Mouse (Mus musculus) cerebral cortex, adult 2 months (tissue): ENCODE measurements around the gene Cxcr5.

Experiments
- WGBS: fragments of 180-500 bp; shearing (Covaris S2); methylation state at CpG from one replicate; pipeline ENCODE4 v1.1.7; 2018; 5-methylcytosine and 5-hydroxymethylcytosine counted together

The Cxcr5 gene

DNA sequence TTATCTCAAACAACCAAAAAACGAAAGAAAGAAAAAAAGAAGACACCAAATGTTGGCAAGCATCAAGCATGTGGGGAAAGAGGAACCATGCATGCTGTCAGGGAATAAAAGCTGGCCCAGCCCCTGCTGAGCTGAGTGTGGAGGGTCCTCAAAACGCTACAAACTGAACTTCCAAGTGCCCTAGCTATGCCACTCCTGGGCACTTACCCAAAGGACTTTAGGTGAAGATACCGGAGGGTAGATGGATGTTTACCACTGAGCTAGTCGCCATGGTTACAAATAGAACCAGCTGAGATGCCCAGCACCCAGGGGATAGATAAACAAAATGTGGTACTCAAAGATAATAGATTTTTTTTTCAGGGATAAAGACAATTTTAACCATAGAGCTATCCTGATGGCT lies at the start of gene Cxcr5:
Gene Cxcr5, minus strand, starts transcription at position 281 of the 400 bp plus-strand sequence.
- 65% methylated on average over 4 of the region's 4 CpGs for WGBS

DNA sequence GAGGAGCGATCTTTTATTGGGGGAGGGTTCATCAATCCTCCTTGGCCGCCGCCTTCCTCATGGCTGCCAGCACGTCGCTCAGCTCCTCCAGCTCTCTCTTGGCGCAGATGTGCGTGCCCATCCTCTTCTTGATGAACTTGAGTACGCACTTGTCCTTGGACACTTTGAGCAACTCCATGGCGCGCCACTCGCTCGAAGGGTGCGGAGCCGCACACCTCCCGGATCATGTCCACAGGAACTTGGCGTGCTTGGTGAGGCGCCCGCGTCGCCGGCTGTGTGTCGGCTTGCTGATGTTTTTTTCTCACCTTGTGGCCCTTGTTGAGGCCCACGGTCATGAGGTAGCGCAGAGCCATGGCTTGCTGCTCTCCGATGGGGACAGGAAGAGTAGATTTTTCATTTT lies 48.7 kb upstream of the Cxcr5 start:
- WGBS: 95% methylated on average over 25 of the region's 25 CpGs

DNA sequence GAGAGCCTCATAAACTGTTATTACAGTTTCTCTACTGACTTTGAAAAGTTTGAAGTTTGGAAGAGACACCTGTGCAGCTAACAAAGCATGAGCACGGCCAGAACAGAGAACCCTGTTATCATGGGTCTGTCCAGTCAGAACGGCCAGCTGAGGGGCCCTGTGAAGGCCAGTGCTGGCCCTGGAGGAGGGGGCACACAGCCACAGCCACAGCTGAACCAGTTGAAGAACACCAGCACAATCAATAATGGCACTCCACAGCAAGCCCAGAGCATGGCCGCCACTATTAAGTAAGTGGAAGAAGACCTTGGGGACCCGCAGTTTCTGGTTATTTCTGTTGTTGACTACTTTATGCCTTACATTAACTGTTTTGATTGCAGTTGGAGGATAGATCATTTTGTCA lies 45.6 kb upstream of the Cxcr5 start:
- WGBS: 38% methylated on average over 4 of the region's 4 CpGs

DNA sequence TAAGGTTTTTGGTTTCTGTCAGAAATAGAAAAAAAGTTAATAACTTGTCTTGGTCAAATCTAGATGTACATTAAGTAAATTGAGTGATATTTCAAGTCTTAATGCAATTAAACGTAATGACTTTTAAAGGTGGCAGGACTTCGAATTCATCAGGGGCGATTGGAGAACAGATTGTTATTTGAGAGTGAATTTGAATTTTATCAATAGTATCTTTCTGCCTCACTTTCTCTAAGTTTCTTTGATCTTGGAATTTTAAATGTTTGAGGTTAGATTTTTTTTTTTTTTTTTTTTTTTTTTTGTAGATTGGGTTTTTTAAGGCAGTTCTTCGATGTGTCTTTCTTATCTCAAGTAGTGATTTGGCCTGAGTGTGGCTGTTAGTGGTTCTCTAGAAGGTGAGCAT lies 45.0 kb upstream of the Cxcr5 start:
- 25% methylated on average over 4 of the region's 4 CpGs for WGBS

DNA sequence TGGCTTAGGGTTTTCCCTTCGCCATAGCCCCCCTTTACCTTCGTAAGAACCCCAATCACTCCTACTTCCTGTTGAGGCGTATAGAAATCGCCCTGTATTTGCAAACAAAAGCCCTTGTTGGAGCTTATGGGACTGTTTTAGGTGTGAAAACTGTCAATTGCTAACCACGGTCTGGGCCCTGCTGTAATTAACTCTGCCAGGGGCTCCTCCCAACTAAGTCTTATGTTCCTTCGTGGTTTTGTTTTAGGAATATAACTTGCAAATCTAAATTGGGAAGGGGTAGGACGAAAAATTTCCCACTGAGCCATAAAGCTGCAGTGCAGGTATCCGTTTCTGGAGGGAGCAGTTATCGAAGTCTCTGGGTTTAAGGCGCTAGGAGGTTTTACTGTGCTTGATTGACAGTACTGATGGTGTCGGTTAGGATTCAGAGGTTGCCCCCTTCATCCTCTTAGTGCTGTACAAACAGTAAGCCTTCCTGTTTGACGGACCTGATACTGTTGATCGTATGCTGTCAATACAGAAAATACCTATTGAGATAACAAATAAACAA lies 44.0 kb upstream of the Cxcr5 start:
- under 1% methylated on average over 13 of the region's 13 CpGs for WGBS

DNA sequence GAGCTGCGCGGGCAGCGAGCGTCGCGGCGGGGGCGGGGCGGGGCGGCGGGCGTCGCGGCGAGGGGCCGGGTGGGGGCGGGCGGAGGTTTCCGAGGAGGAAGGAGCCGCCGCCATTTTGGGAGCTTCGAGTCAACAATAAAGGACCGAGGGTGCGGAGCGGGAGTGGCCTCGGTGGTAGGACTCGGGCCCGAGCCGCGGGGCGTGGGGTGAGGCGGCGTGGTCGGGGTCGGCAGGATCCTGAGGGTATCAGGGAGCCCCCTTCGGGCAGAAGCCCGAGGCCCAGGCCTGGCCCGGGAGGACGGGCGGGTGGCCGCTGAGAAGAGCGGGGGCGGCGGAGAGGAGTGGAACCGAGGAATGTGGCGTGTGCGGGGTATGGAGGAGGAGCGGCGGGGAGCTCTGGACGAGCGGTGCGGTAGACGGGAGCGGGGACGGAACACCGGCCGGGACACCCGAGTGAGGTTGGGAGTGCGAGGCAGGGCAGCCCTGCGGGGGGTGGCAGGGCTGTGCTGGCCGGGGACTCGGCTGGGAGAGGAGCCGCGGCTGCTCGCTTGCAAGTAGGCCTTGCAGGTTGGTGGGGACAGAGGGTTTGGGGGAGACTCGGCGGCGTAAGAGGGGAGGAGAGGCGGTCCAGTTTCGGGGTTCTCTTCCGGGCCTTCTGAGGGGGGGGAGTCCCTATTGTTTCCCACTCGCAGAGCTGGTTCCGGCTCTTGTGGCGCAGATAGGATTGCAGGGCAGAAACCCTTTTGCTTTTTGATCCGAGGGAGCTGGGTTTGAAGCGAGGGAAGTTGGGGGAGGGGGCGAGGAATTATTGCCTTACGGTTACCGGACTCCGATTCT lies 43.3 kb upstream of the Cxcr5 start, which contains the start of gene Ddx6:
Gene Ddx6, plus strand, starts transcription at position 114 of the 837 bp plus-strand sequence.
- under 1% methylated on average over 62 of the region's 80 CpGs for WGBS

DNA sequence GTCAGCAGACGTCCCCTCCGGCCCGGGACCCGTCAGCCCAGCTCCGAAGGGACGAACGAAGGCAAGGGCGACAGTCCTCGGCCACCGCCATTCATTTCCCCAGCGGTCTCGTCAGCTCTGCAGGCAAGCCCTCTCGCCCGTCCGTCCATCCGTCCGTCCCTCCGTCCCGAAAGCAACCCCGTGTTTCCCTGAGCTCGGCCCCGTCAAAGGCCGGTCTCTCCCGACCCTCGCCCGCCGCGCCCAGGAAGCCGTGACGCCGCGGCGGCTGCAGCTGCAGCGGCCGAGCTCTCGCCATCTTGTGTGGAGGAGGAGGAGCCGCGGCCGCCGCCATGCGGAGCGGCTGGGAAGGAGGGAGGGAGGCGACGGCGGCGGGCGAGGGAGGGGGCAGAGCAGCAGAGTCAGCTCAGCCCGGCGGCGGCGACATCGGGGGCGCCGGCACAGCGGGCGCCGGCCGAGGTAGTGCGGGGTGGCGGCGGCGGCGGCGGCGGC lies 42.7 kb upstream of the Cxcr5 start:
- WGBS: under 1% methylated on average over 44 of the region's 65 CpGs

DNA sequence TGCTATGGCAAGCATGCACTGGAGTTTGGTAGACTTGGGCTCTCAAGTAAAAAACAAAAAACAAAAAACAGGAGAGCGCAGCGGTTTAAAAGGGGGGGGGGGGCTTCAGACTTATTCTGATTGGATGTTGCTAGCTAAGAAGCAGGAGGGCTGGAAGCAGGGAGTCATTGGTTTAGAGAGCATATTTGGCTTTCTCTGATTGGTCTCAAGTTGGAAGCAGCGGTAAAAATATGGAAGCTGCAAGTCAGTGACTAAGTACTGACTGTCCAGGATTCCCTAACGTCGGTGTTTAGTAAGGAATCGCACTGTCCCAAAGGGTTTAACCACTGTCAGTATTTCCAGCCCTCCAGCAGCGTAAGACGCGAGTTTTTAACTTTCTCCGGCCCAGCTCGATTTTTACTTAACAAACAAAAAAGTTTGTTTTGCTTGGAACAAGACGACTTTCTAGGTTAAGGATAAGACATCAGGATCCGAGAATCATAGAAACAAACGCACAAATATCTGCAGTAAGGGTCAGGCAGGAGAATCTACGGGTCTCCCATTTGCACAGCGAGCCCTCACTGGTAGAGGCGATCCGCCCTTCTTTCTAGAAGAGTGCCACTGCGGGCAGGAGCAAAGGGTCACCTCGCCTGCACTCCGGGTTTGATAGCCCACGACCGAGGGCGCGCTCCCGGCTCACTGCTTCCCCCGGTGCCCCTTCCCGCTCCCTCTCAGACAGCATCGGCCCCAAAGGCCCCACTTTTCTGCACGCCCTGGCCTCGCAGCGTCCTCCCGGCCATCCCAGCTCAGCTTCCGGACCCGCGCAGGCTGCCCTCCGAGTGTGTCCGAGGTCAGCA lies 42.0 kb upstream of the Cxcr5 start:
- under 1% methylated on average over 38 of the region's 38 CpGs for WGBS

DNA sequence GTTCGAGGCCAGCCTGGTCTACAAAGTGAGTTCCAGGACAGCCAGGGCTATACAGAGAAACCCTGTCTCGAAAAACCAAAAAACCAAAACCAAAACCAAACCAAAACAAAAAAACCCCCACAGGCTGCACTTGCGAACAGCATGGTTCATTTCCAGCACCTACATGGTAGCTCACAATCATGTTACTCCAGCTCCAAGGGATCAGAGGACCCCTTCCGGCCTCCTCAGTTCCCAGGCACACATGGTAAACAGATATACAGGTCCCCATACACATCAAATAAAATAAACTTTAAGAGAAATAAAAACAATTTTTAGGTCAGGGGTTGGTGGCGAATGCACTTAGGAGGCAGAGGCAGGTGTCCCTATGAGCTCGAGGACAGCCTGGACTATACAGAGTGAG lies 41.1 kb upstream of the Cxcr5 start:
- WGBS: 68% methylated on average over 6 of the region's 6 CpGs

DNA sequence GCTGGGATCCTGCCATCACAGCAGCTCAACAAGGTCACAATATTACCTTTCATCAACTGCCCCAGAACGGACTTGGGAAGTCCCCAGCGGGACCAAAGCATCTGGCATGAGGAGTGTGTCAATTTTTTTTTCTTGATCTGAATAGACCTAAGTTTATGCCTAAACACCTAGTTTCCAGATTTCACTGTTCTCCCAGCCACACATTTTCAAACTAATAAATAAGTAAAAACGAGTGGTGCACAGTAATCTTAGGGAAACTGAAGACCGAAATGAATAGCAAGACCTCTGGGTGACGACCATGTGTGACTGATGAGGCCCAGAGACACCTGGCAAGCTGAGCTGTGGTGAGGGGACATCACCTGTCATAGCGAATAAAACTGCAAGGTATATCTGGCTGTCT lies 39.1 kb upstream of the Cxcr5 start:
- 86% methylated on average over 6 of the region's 6 CpGs for WGBS

DNA sequence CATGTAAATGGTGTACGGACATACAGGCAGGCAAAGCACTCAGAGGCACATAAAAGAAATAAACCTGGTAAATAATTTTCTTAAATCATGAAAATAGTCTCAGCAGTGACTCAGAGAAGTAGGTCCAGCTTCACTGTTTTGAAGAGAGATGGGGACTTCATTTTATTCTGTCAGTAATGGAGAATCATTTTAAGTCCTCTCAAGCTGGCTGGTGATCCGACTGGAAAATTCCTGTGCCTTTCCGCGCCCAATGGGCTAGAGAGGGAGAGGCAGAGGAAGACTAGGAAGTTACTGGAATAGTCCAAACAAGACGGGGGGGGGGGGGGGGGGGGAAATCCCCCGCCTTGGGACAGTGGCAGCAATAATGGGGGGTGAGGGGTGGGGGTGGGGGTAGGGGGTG lies 37.9 kb upstream of the Cxcr5 start:
- 37% methylated on average over 6 of the region's 6 CpGs for WGBS

DNA sequence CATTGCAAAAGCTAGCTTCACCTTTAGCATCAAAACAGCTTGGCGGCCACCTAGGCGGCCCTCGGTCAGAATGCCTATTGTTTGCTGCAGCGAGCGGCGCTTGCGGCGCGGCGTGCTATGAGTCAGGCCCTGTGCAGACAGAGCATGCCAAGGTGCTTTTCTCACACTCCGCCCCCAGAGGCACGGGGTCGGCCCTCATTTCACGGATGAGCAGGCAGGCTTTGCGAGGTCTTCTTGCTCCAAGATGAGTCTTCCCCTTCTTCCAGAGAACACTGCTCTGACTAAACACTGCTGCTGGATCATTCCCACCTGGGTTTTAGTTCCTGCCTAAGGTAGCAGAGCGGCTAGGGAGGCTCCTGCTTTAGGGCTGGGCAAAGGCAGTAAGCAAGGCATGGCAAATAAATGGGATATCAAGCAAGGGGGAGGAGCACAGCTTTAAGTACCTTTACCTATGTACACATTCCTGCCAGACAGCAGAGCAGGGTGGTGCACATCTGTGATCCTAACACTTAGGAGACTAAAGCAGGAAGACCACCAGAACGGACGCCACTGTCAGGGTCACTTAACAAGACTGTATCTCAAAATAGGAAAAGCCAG lies 37.3 kb upstream of the Cxcr5 start:
- 19% methylated on average over 18 of the region's 18 CpGs for WGBS

DNA sequence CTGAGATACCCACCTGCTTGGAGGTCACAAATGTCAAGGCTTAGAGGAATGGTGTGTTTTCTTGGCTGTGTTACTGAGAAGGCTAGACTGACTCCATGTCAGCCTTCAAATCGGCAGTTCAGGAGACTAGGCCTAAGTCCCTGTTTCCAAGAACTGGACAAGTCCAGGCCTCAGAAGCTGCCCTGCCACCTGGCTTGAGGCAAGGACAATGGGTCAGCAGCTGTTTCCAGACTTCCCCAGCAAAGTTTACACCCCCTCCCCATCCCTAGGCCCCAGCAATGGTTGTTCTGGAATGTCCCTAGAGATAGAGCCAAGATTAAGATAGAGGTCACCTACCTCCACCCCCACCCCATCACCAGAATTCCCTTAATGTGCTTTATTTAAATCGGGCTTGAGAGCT lies 36.1 kb upstream of the Cxcr5 start:
- 93% methylated on average over 2 of the region's 2 CpGs for WGBS

DNA sequence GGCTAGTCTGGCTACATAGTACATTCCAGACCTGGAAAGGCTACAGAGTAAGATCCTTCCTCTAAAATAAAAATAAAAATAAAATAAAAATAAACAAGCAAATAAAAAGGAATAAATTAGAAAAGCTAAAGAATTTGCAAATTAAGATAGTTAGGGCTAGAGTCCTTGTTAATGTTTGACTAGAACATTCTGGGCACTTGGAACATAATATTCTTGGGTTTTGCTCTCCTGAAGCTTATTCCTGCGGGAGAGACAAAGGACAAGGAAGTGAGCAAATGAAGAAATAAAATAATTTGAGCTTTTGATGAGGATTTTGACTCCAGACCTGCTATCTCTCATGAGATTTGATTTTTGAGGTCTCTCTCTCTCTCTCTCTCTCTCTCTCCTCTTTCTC lies 33.9 kb upstream of the Cxcr5 start:
- WGBS: 97% methylated on average over 1 of the region's 1 CpGs

DNA sequence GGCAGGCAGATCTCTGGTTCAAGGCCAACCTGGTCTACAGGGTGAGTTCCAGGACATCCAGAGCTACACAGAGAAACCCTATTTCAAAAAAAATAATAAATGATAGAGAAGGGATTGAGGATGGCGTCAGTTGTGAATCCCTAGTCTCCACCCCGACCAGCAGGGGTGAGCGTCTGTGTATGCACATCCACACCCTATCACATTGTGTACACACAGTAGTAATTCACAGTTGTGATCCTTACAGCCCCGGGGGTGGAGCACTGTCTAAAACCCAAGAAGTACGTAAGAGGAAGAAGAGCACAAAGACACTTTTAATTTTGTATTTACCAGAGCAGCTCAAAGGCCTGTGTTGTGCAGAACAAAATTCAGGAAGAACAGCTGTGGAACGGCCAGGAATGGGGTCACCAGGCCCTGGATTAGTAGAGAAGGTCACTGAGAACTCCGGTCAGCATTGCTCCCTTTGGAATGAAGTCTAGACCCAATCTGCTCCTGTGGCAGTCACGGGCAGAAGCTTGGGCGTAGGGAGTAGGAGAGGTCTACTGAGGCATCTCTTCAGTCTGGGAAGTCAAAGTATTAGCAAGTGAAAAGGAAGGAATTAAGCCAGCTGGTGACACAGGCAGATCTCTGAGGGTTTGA lies 33.3 kb upstream of the Cxcr5 start:
- 80% methylated on average over 9 of the region's 9 CpGs for WGBS

DNA sequence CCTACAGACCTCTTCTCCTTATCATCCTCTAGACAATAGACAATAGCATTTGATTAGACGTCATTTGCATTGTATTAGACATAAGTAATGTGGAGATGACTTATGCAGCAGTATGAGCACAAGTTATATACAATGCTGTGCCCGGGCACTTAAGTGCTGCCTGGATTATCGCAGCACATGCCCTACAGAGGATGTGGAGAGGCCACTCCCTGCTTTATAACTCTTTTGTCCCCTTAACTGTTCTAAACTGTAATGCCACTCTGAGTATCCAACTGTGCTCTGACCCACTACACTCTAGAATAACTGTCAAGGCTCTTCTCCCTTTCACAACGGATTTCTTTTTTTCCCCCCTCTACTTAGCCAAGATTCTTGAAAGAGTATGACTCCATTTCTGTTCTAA lies 32.2 kb upstream of the Cxcr5 start:
- WGBS: 82% methylated on average over 4 of the region's 4 CpGs

DNA sequence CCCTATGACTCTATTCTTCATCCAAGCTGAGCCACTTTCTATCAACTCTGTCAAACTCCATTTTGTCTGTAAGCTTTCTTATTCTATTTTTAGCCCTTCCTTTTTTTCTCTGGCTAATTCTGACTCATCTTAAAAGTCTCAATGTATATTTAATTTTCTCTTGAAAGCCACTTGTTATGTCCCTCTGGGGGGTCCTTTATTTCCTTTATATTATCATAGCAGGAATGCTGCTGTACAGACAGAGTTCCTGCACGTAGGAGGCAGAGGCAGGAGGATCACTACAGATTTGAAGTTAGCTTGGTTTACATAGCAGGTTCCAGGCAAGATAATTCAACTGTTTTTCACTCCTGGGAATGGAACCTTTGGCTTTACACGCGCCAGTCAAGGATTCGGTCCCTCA lies 31.5 kb upstream of the Cxcr5 start:
- WGBS: 85% methylated on average over 4 of the region's 4 CpGs

DNA sequence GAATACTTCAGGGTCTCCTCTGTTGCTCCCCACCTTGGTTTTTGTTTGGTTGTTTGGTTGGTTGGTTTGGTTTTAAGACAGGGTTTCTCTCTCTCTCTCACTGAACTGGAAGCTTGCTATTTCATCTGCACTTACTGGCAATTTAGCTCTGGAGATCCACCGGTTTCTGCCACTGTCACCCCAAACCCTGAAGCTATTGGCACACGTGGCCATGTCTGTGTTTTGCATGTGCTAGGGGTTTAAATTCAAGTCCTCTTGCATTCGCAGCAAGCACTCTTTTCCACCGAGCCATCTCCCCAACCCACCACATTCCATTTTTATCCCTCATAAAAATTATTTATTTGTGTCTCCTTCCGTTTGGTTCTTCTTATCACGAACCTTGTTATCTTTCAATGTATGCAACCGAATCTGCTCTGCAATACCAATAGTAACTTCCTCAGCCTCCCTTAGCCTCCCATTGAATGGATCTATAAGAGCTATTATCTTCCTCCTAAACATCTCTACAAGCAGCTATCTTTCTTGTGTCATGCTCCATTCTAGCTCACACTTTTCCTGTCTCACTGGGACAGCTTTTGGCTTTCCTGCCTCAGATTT lies 30.0 kb upstream of the Cxcr5 start:
- WGBS: 76% methylated on average over 7 of the region's 7 CpGs

DNA sequence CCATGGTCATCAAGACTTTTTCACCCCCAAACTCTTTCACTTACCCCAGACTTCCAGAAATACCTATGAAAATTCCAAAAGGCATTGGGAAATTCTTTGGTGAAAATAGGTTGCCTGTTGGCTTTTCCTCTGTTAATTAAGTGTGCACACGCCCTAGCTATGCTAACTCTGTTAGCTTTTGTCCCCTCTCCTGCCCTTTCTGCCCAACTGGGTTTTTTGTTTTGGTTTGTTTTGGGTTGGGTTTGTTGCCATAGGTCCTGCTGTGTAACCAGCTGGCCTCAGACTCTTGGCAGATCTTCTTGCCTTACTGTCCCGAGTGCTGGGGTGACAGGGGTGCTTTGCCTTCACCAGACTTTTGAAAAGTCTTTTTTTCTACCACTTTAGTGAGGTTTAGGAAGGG lies 29.3 kb upstream of the Cxcr5 start:
- WGBS: 65% methylated on average over 2 of the region's 2 CpGs

DNA sequence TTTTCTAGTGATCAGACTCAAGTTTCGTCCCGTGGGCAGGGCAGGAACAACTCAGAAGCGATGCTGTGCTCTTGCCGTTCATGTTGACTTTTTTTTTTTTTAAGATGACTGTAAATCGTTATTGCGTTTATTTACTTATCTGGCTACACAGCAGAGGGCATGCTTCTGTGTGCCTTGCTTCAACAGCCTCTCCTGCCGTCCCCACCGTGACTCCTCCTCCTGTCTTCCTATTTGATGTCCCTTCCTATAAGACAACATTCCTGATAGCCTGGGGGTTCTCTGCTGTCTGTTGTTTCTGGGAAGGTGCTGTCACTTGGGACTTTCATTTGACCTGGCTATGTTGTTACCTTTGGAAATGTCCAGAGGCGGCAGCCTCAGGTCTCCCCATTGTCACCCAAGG lies 26.9 kb upstream of the Cxcr5 start:
- 82% methylated on average over 9 of the region's 9 CpGs for WGBS
